Mouse (Mus musculus) thymus, adult 2 months (tissue): ENCODE data around the gene Sept7. TPM values are rescaled to one million over a fixed set of nuclear protein-coding genes. Genes with fewer than 3 reads are reported as not detected.
A peak's percentile ranks its signal among the peaks of the same experiment; 100 is the strongest.

Source experiments
- DNase-seq: peaks from one replicate; pipeline ENCODE4 v3.0.0; 2021
- H3K27ac ChIP-seq: fragments of 200-500 bp; 2 replicates; pipeline ENCODE4 v1.5.1; 2012; ENCODE audit warnings: low read length, control low read depth; ENCODE audit not compliant: control insufficient read depth, insufficient read depth
- H3K27me3 ChIP-seq: fragments of 200-500 bp; 2 replicates; pipeline ENCODE4 v1.6.1; 2012; ENCODE audit warnings: mild to moderate bottlenecking, low read length, moderate library complexity, mixed read lengths; ENCODE audit not compliant: control insufficient read depth, insufficient read depth
- H3K36me3 ChIP-seq: fragments of 200-500 bp; 2 replicates; pipeline ENCODE4 v1.6.1; 2012; ENCODE audit warnings: mild to moderate bottlenecking, low read length, moderate library complexity; ENCODE audit not compliant: control insufficient read depth, insufficient read depth
- H3K4me1 ChIP-seq: fragments of 200-500 bp; replicated peaks from 2 replicates; pipeline ENCODE4 v1.6.1; 2012; ENCODE audit warnings: low read length; ENCODE audit not compliant: control insufficient read depth, insufficient read depth
- H3K4me3 ChIP-seq: fragments of 200-500 bp; 2 replicates; pipeline ENCODE4 v1.5.1; 2012; ENCODE audit warnings: mild to moderate bottlenecking, low read length, control low read depth, moderate library complexity; ENCODE audit not compliant: control insufficient read depth, insufficient read depth
- CTCF ChIP-seq: fragments of 200-500 bp; IDR thresholded peaks from 2 replicates; pipeline ENCODE4 v1.5.1; 2012; ENCODE audit warnings: mild to moderate bottlenecking, control low read depth, low read length, moderate library complexity, borderline replicate concordance; ENCODE audit not compliant: control insufficient read depth, poor library complexity, insufficient read depth; ENCODE audit errors: extremely low read depth
- POLR2A ChIP-seq: fragments of 200-500 bp; IDR thresholded peaks from 2 replicates; pipeline ENCODE4 v1.6.1; 2012; ENCODE audit warnings: mild to moderate bottlenecking, low read length, control low read depth, moderate library complexity; ENCODE audit not compliant: control insufficient read depth, poor library complexity, insufficient read depth; ENCODE audit errors: extremely low read depth
- WGBS: fragments of 180-500 bp; shearing (Covaris S2); methylation state at CpG from one replicate; pipeline ENCODE4 v1.1.7; 2018; 5-methylcytosine and 5-hydroxymethylcytosine counted together
- polyA plus RNA-seq: library from polyadenylated mRNA; depleted of rRNA; stranded (reverse); fragments of >200 nt; gene quantifications from 2 replicates; pipeline ENCODE4 v1.2.3, GENCODE M21; 2012

The Sept7 gene
- polyA plus RNA-seq, 1 experiment = 16.0 TPM

GRCm38 (mm10) chr9:25242266-25242665, 10.0 kb upstream of the Sept7 start:
- no peak for TF ChIP-seq CTCF
- no peak for TF ChIP-seq POLR2A
- Histone ChIP-seq H3K36me3 (no peaks in the 10 kb centered on the region), H3K4me3 (no peak overlapping the region), H3K27me3 (no peaks in the 10 kb centered on the region), H3K4me1 (no peaks in the 10 kb centered on the region), H3K27ac (no peak overlapping the region)
- WGBS = 98% methylated on average over 3 of the region's 3 CpGs
- no peak for DNase-seq

GRCm38 (mm10) chr9:25243926-25244657, 8.1 kb upstream of the Sept7 start:
- TF ChIP-seq POLR2A = no peak
- no peak for TF ChIP-seq CTCF
- no peak overlapping the region for H3K27ac ChIP-seq
- no peaks in the 10 kb centered on the region for H3K4me1 ChIP-seq
- H3K4me3 ChIP-seq = no peak overlapping the region
- no peak for DNase-seq
- 86% methylated on average over 4 of the region's 4 CpGs for WGBS
- H3K27me3 ChIP-seq = no peaks in the 10 kb centered on the region
- H3K36me3 ChIP-seq = no peaks in the 10 kb centered on the region

GRCm38 (mm10) chr9:25245125-25245524, 7.1 kb upstream of the Sept7 start:
- H3K27ac ChIP-seq = no peak overlapping the region
- TF ChIP-seq POLR2A (no peak), CTCF (no peak)
- no peaks in the 10 kb centered on the region for H3K27me3 ChIP-seq
- 65% methylated on average over 4 of the region's 4 CpGs for WGBS
- H3K4me3 ChIP-seq = no peak overlapping the region
- DNase-seq = no peak
- H3K36me3 ChIP-seq = no peaks in the 10 kb centered on the region
- H3K4me1 ChIP-seq = no peaks in the 10 kb centered on the region

GRCm38 (mm10) chr9:25246508-25246907, 5.7 kb upstream of the Sept7 start:
- TF ChIP-seq CTCF (no peak), POLR2A (no peak)
- no peak overlapping the region for H3K4me3 ChIP-seq
- 0 out of 2 replicates have a peak, but pooled peaks cover 2% of the 10 kb centered on the region for H3K4me1 ChIP-seq
- no peaks in the 10 kb centered on the region for H3K27me3 ChIP-seq
- H3K36me3 ChIP-seq = no peaks in the 10 kb centered on the region
- DNase-seq = no peak
- H3K27ac ChIP-seq = no peak overlapping the region
- WGBS = 98% methylated on average over 3 of the region's 3 CpGs

- peak overlapping the region; percentile 90 for H3K4me3 ChIP-seq
- DNase-seq = no peak
- TF ChIP-seq CTCF = no peak
- no peak for TF ChIP-seq POLR2A
- WGBS = 3% methylated on average over 6 of the region's 6 CpGs
- H3K27me3 ChIP-seq = no peaks in the 10 kb centered on the region
- H3K36me3 ChIP-seq = no peaks in the 10 kb centered on the region
- peak overlapping the region; percentile 86 for H3K27ac ChIP-seq
- 0 out of 2 replicates have a peak, but pooled peaks cover 2% of the 10 kb centered on the region for H3K4me1 ChIP-seq
Measured at GRCm38 (mm10) chr9:25251174-25251573, 1.1 kb upstream of the Sept7 start.

- no peak; the same call in none of the 2 replicates for TF ChIP-seq POLR2A
- no peak for TF ChIP-seq CTCF
- Histone ChIP-seq H3K27me3 (no peaks in the 10 kb centered on the region), H3K36me3 (no peaks in the 10 kb centered on the region), H3K4me3 (peak overlapping the region; percentile 90), H3K27ac (peak overlapping the region; percentile 86), H3K4me1 (0 out of 2 replicates have a peak, but pooled peaks cover 2% of the 10 kb centered on the region)
- WGBS = under 1% methylated on average over 41 of the region's 41 CpGs
- DNase-seq = peak; percentile 82
Measured at GRCm38 (mm10) chr9:25251611-25252282, 492 bp upstream of the Sept7 start.
